Mouse (Mus musculus) ES-Bruce4 (cell line): ENCODE measurements around the gene Cwc15.

Experiments used
- CTCF ChIP-seq: IDR thresholded peaks from one replicate; pipeline ENCODE4 v1.8.1; 2011; ENCODE audit warnings: low read depth, low read length
- POLR2A ChIP-seq: IDR thresholded peaks from one replicate; pipeline ENCODE4 v1.8.1; 2011; ENCODE audit warnings: low read length; ENCODE audit not compliant: insufficient read depth

GRCm38 (mm10) chr9:14534833-14535456 lies 34.5 kb downstream of the Cwc15 start:
- TF ChIP-seq POLR2A (no peak), CTCF (no peak)
